Mouse (Mus musculus) midbrain, embryonic 15.5 days (tissue): ENCODE results near the gene Arid1b. TPM values are rescaled to one million over a fixed set of nuclear protein-coding genes. Genes with fewer than 3 reads are reported as not detected.

Experiments
- ATAC-seq: fragments of 200-750 bp; cut with Nextera tagmentation; replicated peaks from 2 replicates; pipeline ENCODE4 v1.8.0; 2017; ENCODE audit warnings: moderate TSS enrichment
- H3K27ac ChIP-seq: fragments of 300-500 bp; sonication (generic); 2 replicates; pipeline ENCODE4 v1.5.1; 2015; ENCODE audit warnings: mild to moderate bottlenecking, inconsistent platforms
- H3K27me3 ChIP-seq: fragments of 300-500 bp; sonication (generic); replicated peaks from 2 replicates; pipeline ENCODE4 v1.6.1; 2015; ENCODE audit warnings: inconsistent platforms
- H3K36me3 ChIP-seq: fragments of 300-500 bp; sonication (generic); replicated peaks from 2 replicates; pipeline ENCODE4 v1.6.1; 2015; ENCODE audit warnings: inconsistent platforms
- H3K4me1 ChIP-seq: fragments of 300-500 bp; sonication (generic); 2 replicates; pipeline ENCODE4 v1.6.1; 2015; ENCODE audit warnings: inconsistent platforms
- H3K4me2 ChIP-seq: fragments of 300-500 bp; sonication (generic); 2 replicates; pipeline ENCODE4 v1.6.1; 2015; ENCODE audit warnings: inconsistent platforms, mild to moderate bottlenecking, moderate library complexity
- H3K4me3 ChIP-seq: fragments of 300-500 bp; sonication (generic); 2 replicates; pipeline ENCODE4 v1.5.1; 2015; ENCODE audit warnings: mild to moderate bottlenecking, inconsistent platforms
- H3K9ac ChIP-seq: fragments of 300-500 bp; sonication (generic); 2 replicates; pipeline ENCODE4 v1.6.1; 2015; ENCODE audit warnings: mild to moderate bottlenecking, inconsistent platforms
- H3K9me3 ChIP-seq: fragments of 300-500 bp; sonication (generic); 2 replicates; pipeline ENCODE4 v1.6.1; 2016; ENCODE audit warnings: inconsistent platforms
- WGBS: fragments of 180-500 bp; shearing (Covaris S2); methylation state at CpG from one replicate; pipeline ENCODE4 v1.1.7; 2015; ENCODE audit warnings: mixed read lengths; 5-methylcytosine and 5-hydroxymethylcytosine counted together
- polyA plus RNA-seq: library from polyadenylated mRNA; unstranded; fragments of >200 nt; fragmentation: Nextera tagmentation; extraction: Ambion mirVana; gene quantifications from 2 replicates; pipeline ENCODE4 v1.2.1, GENCODE M21; 2015

The Arid1b gene
- polyA plus RNA-seq, 1 experiment from 2014 or later, result 16.5 TPM

DNA sequence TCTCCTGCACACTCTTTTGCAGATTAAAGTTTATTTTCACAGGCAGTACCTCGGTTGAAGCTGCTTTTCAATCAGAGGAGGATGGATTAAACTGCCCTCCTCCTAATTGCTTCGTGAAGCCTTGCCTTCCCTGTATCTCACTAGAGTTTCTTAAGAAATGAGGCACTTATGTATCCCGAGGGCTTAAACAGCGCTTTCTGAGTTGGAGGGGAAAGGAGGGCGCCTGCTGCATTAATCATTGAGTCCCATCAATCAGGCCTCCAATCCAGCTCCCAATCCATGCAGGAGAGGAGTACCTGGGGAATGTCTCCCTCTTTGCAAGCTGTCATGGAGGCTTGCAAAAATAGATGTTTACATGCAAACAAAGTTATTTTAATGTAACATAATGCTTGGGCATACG is 21.9 kb upstream of the Arid1b start:
- no peak overlapping the region for H3K4me3 ChIP-seq
- H3K27ac ChIP-seq, result no peak overlapping the region
- no peak for ATAC-seq
- H3K9me3 ChIP-seq, result no peaks in the 10 kb centered on the region
- H3K4me2 ChIP-seq, result no peak overlapping the region
- H3K9ac ChIP-seq, result no peak overlapping the region
- H3K36me3 ChIP-seq, result no peaks in the 10 kb centered on the region
- WGBS, result 45% methylated on average over 6 of the region's 6 CpGs
- no peaks in the 10 kb centered on the region for H3K27me3 ChIP-seq
- H3K4me1 ChIP-seq, result no peaks in the 10 kb centered on the region

DNA sequence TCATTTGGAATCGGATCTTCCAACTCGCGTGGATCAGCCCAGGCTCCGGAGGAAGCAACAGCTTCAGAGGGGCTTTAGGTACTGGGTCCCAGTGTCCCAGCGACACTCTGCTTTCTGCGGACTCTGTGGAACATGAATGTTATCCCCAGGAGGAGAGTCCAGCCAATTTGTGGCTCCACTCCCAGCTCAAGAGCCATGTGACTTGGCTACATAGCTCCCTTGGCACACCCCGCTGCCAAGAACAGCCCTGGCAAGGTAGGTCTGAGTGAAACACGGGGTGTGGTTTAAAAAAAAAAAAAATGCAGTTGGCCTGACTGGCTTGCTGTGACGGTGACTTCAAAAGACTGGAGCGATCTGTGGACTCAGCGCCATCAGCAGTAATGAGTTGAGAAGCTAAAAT is 19.4 kb upstream of the Arid1b start:
- ATAC-seq, result no peak
- Histone ChIP-seq H3K27ac (no peak overlapping the region), H3K4me2 (no peak overlapping the region), H3K9ac (no peak overlapping the region), H3K27me3 (0 out of 2 replicates have a peak, but pooled peaks cover 2% of the 10 kb centered on the region), H3K36me3 (no peaks in the 10 kb centered on the region), H3K4me1 (no peaks in the 10 kb centered on the region), H3K9me3 (no peaks in the 10 kb centered on the region), H3K4me3 (no peak overlapping the region)
- WGBS, result 76% methylated on average over 11 of the region's 11 CpGs

DNA sequence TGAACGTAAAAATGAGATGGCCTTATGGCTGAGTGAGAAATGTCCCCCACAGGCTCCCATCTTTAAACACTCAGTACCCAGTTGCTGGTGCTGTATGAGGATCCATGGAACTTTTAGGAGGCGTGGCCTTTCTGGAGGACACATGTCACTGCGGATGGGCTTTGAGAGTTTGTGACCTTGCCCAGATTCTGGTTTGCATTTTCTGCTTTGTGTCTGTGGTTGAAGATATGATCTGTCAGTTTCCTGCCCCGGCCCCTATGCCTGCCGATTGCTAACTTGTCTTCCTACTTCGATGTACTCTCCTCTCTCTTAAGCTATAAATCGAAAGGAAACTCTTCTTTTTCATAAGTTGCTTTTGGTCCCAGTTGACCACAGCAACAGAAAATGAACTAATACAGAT is 14.0 kb upstream of the Arid1b start:
- Histone ChIP-seq H3K36me3 (no peaks in the 10 kb centered on the region), H3K27me3 (peaks cover 3% of the 10 kb centered on the region; the same call in 1 of the 2 replicates), H3K27ac (no peak overlapping the region), H3K9ac (no peak overlapping the region), H3K4me1 (no peaks in the 10 kb centered on the region), H3K4me2 (no peak overlapping the region), H3K9me3 (no peaks in the 10 kb centered on the region), H3K4me3 (no peak overlapping the region)
- ATAC-seq, result no peak
- 90% methylated on average over 7 of the region's 7 CpGs for WGBS

DNA sequence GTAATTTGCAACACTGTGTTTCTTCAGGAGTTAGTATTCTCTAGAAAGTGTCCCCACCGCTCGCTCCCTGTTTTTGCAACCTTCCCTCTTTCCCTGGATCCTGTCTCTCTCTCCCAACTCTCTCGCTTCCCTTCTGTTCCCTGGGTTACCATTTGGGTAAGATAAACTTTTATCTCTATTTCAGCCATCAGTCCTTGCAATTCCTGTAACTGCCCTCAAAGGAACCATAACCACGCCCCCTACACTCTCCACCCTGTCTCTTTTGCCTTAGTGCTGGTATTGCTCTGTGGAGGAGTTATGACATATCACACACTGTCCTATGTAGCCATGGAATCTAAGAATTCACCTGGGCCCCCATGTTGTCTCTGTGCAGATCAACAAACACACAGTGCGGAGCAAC is 11.3 kb upstream of the Arid1b start:
- WGBS, result 95% methylated on average over 5 of the region's 5 CpGs
- Histone ChIP-seq H3K27me3 (peaks cover 7% of the 10 kb centered on the region; the same call in 1 of the 2 replicates), H3K27ac (no peak overlapping the region), H3K4me3 (no peak overlapping the region), H3K36me3 (no peaks in the 10 kb centered on the region), H3K4me1 (no peaks in the 10 kb centered on the region), H3K9me3 (no peaks in the 10 kb centered on the region), H3K4me2 (no peak overlapping the region), H3K9ac (no peak overlapping the region)
- no peak for ATAC-seq

DNA sequence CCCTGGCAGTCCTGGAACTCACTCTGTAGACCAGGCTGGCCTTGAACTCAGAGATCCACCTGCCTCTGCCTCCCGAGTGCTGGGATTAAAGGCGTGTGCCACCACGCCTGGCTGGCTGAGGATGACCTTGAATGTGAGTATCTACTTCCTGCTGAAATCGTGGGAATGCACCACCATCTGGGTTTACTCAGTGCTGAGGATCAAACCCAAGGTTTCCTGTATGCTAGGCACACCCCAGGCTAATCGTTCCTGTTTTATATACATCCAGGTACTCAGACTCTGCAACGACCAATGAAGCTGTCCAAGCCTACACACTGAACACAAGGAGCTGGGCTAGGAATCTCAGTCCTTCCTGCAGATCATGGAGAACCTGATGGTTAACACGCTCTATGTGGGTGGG is 9.4 kb upstream of the Arid1b start:
- H3K9ac ChIP-seq, result no peak overlapping the region
- H3K4me2 ChIP-seq, result no peak overlapping the region
- H3K9me3 ChIP-seq, result no peaks in the 10 kb centered on the region
- no peaks in the 10 kb centered on the region for H3K36me3 ChIP-seq
- WGBS, result 90% methylated on average over 7 of the region's 7 CpGs
- peaks cover 10% of the 10 kb centered on the region; the same call in 1 of the 2 replicates for H3K27me3 ChIP-seq
- H3K27ac ChIP-seq, result no peak overlapping the region
- no peak for ATAC-seq
- H3K4me3 ChIP-seq, result no peak overlapping the region
- no peaks in the 10 kb centered on the region for H3K4me1 ChIP-seq

DNA sequence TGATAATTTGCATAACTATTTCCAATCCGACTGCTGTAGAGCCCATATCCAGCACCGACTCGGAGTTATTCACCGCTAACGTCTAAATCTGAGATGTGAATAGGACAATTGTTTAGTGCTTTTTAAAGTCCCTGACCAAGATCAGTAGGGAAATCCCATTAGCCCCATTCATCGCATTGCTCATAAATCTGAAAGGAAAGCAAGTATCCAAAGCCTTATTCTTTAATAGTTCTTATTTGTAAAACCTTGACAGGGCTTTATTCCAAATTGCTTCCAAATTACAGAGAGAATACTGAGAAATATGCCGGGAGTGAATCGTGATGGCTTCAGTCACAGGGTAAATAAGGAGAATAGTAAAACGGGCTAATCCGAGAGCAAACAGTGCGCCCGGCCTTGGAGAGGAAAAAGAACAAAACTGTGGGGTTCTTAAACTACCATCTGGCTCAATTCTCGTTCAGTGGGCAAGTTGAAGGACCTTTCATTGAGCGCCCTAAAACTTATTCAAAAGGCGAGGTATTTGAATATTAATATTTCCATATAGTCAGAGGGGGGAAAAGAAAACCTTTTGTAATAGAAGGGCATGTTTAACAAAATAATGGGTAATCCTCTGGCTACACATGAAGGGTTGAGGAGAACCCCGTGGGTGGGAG is 3.1 kb upstream of the Arid1b start:
- Histone ChIP-seq H3K36me3 (no peaks in the 10 kb centered on the region), H3K9me3 (no peaks in the 10 kb centered on the region), H3K9ac (no peak overlapping the region), H3K27ac (no peak overlapping the region), H3K4me2 (peak overlapping the region; percentile 16; the same call in 1 of the 2 replicates), H3K27me3 (0 out of 2 replicates have a peak, but pooled peaks cover 8% of the 10 kb centered on the region), H3K4me1 (peaks cover 22% of the 10 kb centered on the region), H3K4me3 (no peak overlapping the region)
- no peak for ATAC-seq
- WGBS, result 17% methylated on average over 16 of the region's 16 CpGs

DNA sequence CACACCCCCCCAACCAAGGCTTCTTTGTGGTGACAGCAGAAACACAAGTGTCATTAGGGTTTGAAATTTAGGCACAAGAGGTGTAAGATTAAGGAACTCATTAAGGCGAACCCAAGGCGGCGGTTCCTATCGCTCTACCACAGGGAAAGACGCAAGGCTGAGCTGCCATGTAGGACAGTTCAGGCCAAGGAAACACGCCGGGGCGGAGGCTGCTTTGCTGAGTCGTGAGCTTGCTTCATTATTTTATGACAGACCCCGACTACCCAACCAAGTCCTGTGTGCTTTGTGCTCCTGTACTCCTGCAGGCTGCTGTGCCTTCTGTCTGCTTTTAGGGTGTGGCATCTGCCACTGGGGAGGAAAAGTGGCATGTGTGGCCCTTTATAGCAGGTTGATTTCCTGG is 2.5 kb upstream of the Arid1b start:
- Histone ChIP-seq H3K4me2 (peak overlapping the region; percentile 16; the same call in 1 of the 2 replicates), H3K27me3 (0 out of 2 replicates have a peak, but pooled peaks cover 6% of the 10 kb centered on the region), H3K4me3 (no peak overlapping the region), H3K27ac (no peak overlapping the region), H3K36me3 (no peaks in the 10 kb centered on the region), H3K9me3 (no peaks in the 10 kb centered on the region), H3K9ac (no peak overlapping the region), H3K4me1 (peaks cover 22% of the 10 kb centered on the region)
- 18% methylated on average over 10 of the region's 10 CpGs for WGBS
- no peak for ATAC-seq

DNA sequence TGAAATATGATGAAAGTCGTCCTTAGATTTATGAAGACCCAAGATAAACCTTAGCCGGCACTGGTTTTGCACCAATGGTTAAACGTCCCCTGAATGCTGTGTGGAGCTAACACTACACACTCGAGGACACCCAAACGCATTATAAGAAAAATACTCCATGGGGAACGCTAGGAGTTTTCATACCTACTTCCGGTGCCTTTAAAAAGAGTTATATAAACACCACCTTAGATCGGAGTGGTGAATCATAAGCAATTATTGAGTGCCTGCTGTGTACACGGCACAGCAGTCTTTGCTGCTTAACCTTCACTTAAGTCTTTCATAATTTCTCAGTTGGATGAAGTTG is 664 bp upstream of the Arid1b start:
- Histone ChIP-seq H3K4me2 (peak overlapping the region; percentile 73), H3K36me3 (no peaks in the 10 kb centered on the region), H3K4me1 (peaks cover 24% of the 10 kb centered on the region), H3K27me3 (0 out of 2 replicates have a peak, but pooled peaks cover 2% of the 10 kb centered on the region), H3K27ac (peak overlapping the region; percentile 100), H3K9me3 (no peaks in the 10 kb centered on the region), H3K9ac (peak overlapping the region; percentile 99), H3K4me3 (peak overlapping the region; percentile 69)
- WGBS, result 11% methylated on average over 9 of the region's 9 CpGs
- ATAC-seq, result no peak

DNA sequence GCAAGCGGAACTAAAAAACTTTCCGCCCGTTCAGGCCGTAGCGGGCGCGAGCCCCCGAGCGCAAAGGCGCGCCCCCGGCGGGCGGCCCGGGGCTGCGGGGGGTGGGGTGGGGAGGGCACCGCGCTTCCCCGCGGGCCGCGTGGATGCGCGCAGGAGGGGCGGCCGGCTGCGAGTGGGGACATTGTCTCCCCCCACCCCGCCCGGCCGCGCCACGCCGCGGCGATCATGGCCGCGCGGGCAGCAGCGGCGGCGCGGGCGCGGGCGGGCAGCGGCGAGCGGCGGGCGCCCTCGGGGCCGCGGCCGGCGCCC is 326 bp downstream of the Arid1b start:
- H3K36me3 ChIP-seq, result no peaks in the 10 kb centered on the region
- H3K4me3 ChIP-seq, result peak overlapping the region; percentile 69
- H3K9ac ChIP-seq, result peak overlapping the region; percentile 99
- WGBS, result 2% methylated on average over 30 of the region's 55 CpGs
- peak; percentile 53 for ATAC-seq
- H3K4me1 ChIP-seq, result peaks cover 27% of the 10 kb centered on the region
- H3K27ac ChIP-seq, result peak overlapping the region; percentile 100
- no peaks in the 10 kb centered on the region for H3K27me3 ChIP-seq
- peak overlapping the region; percentile 73 for H3K4me2 ChIP-seq
- H3K9me3 ChIP-seq, result no peaks in the 10 kb centered on the region

DNA sequence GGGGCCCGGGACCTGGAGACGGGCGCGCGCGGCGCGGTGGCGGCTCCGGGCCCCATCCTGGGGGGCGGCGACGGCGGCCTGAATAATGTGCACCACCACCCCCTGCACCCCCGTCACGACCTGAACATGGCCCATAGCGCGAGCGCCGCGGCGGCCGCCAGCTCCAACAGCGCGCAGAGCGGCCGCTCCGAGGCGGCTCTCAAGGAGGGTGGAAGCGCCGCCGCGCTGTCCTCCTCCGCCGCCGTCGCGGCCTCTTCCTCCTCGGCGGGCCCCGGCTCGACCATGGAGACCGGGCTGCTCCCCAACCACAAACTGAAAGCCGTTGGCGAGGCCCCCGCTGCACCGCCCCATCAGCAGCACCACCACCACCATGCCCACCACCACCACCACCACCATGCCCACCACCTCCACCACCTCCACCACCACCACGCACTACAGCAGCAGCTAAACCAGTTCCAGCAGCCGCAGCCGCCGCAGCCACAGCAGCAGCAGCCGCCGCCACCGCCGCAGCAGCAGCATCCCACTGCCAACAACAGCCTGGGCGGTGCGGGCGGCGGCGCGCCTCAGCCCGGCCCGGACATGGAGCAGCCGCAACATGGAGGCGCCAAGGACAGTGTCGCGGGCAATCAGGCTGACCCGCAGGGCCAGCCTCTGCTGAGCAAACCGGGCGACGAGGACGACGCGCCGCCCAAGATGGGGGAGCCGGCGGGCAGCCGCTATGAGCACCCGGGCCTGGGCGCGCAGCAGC is 855 bp downstream of the Arid1b start:
- H3K4me2 ChIP-seq, result peak overlapping the region; percentile 73
- no peaks in the 10 kb centered on the region for H3K9me3 ChIP-seq
- 0% methylated on average over 67 of the region's 81 CpGs for WGBS
- H3K9ac ChIP-seq, result peak overlapping the region; percentile 99
- H3K36me3 ChIP-seq, result no peaks in the 10 kb centered on the region
- no peaks in the 10 kb centered on the region for H3K27me3 ChIP-seq
- H3K4me1 ChIP-seq, result peaks cover 30% of the 10 kb centered on the region
- peak; percentile 69 for ATAC-seq
- peak overlapping the region; percentile 69 for H3K4me3 ChIP-seq
- peak overlapping the region; percentile 100 for H3K27ac ChIP-seq

DNA sequence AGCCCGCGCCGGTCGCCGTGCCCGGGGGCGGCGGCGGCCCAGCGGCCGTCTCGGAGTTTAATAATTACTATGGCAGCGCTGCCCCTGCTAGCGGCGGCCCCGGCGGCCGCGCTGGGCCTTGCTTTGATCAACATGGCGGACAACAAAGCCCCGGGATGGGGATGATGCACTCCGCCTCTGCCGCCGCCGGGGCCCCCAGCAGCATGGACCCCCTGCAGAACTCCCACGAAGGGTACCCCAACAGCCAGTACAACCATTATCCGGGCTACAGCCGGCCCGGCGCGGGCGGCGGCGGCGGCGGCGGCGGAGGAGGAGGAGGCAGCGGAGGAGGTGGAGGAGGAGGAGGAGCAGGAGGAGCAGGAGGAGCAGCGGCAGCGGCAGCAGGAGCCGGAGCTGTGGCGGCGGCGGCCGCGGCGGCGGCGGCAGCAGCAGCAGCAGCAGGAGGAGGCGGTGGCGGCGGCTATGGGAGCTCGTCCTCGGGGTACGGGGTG is 1.5 kb downstream of the Arid1b start:
- no peaks in the 10 kb centered on the region for H3K36me3 ChIP-seq
- no peaks in the 10 kb centered on the region for H3K27me3 ChIP-seq
- H3K4me1 ChIP-seq, result peaks cover 36% of the 10 kb centered on the region
- H3K27ac ChIP-seq, result peak overlapping the region; percentile 100
- no peaks in the 10 kb centered on the region for H3K9me3 ChIP-seq
- peak overlapping the region; percentile 69 for H3K4me3 ChIP-seq
- ATAC-seq, result peak; percentile 51
- peak overlapping the region; percentile 73 for H3K4me2 ChIP-seq
- H3K9ac ChIP-seq, result peak overlapping the region; percentile 99
- WGBS, result 0% methylated on average over 25 of the region's 56 CpGs

DNA sequence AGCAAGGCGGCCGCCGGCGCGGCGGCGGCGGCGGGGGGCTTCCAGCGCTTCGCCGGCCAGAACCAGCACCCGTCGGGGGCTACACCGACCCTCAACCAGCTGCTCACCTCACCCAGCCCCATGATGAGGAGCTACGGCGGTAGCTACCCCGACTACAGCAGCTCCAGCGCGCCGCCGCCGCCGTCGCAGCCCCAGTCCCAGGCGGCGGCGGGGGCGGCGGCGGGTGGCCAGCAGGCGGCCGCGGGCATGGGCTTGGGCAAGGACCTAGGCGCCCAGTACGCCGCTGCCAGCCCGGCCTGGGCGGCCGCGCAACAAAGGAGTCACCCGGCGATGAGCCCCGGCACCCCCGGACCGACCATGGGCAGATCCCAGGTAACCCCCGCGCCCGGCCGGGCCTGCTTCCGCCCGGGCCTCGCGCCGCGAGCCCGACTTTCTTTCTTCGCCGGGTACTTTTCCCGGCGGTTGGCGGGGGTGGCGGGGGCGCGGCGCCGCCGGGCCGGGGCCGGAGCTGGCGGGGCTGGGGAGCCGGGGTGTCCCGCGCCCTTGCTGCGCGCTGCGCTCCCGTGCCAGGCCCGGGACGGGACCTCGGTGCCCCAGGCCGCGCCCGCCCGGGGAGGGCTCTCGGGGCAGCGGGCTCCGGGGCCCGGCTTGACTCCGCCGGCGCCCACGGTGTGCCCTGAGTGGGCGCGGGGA is 2.1 kb downstream of the Arid1b start:
- H3K36me3 ChIP-seq, result no peaks in the 10 kb centered on the region
- ATAC-seq, result peak; percentile 19
- peak overlapping the region; percentile 73 for H3K4me2 ChIP-seq
- peak overlapping the region; percentile 99 for H3K9ac ChIP-seq
- H3K4me1 ChIP-seq, result peaks cover 36% of the 10 kb centered on the region
- H3K9me3 ChIP-seq, result no peaks in the 10 kb centered on the region
- under 1% methylated on average over 78 of the region's 95 CpGs for WGBS
- H3K27me3 ChIP-seq, result no peaks in the 10 kb centered on the region
- H3K27ac ChIP-seq, result peak overlapping the region; percentile 100
- H3K4me3 ChIP-seq, result peak overlapping the region; percentile 69
